Mouse (Mus musculus): ENCODE measurements around the gene Rnf185. TPM values are rescaled to one million over a fixed set of nuclear protein-coding genes. Genes with fewer than 3 reads are reported as not detected.

Gene Rnf185
- polyA plus RNA-seq, 1 experiment from 2014 or later: 48.1 TPM

DNA sequence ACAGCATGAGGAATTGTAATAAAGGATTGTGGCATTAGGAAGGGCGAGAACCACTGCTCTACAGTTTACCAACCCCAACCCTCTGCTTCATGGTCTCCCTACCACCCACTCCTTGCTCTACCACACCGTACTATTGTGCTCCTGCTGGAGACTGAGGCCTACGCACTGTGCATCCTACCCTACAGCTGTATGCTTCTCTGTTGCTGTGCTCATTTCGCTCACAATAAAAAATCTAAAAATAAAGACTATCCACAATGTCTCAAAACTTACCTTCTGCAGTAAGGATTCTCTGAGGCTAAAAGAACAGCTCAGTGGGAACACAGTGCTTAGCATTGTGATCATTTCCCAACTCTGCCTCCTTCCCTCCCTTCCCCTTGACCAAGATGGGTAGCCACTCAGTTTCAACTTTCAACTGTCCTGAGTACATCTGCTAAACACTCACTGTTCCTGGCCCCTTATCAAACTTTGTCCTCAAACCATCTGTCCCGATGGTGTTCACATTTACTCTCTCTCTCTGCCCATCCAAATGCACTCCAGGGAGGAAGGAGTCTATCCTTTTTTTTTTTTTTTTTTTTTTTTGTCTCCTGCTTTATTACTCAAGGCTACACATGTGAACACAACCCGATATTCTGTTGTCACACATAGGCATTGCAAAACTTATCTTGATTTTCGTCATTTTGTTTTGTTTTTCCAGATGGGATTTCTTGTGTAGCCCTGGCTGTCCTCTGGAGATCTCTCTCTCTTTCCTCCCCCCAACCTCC lies 47.7 kb downstream of the Rnf185 start:
- H3K4me2 ChIP-seq (ENCODE audit: low read depth, low read length): no peak overlapping the region

DNA sequence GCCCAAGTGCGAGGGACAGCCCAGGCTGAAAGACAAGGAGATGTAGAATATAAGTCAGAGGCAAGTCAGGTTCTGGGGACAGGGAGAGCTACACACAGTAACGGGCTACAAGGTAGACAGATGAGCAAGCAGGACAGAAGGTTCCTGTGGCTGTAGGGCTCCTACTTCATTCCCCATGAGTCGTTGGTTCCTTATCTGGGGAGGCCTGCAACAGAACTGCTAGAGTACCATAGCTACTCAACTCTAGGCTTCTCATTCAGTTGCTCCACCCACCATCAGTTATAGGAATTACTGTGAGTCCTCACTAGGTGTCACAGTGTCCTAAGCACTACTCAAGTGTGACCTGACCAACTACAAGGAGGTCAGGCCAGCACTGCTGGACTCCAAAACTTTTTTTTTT lies 49.1 kb downstream of the Rnf185 start:
- peaks cover 5% of the 10 kb centered on the region; the same call in 1 of the 2 replicates for H3K4me1 ChIP-seq (ENCODE audit: control insufficient read depth, insufficient read depth, low read length)
- H3K27me3 ChIP-seq (ENCODE audit: control insufficient read depth, insufficient read depth, low read length): no peaks in the 10 kb centered on the region
- H3K27ac ChIP-seq (replicated peaks; ENCODE audit: low read depth, low read length): no peak overlapping the region
- H3K9me3 ChIP-seq (replicated peaks; ENCODE audit: control insufficient read depth, low read length): no peaks in the 10 kb centered on the region
- H3K4me3 ChIP-seq (ENCODE audit: low read depth, low read length): no peak overlapping the region
- WGBS: 77% methylated on average over 3 of the region's 3 CpGs
- H3K9ac ChIP-seq (replicated peaks; ENCODE audit: low read length): no peak overlapping the region
- H3K36me3 ChIP-seq (replicated peaks; ENCODE audit: control insufficient read depth, insufficient read depth, low read depth, low read length): no peaks in the 10 kb centered on the region; the same call in 1 of the 2 replicates
- H3K4me2 ChIP-seq (ENCODE audit: low read depth, low read length): no peak overlapping the region
- ATAC-seq (replicated peaks; ENCODE audit: insufficient number of reproducible peaks, low FRiP score, low TSS enrichment, low read depth) (no peak), DNase-seq (ENCODE audit: low spot score) (no peak)

More for the DNA sequence above, 47.7 kb downstream of the Rnf185 start:
- H3K27ac ChIP-seq (replicated peaks; ENCODE audit: low read depth, low read length): no peak overlapping the region
- no peaks in the 10 kb centered on the region for H3K36me3 ChIP-seq (replicated peaks; ENCODE audit: control insufficient read depth, insufficient read depth, low read depth, low read length)
- H3K9ac ChIP-seq (replicated peaks; ENCODE audit: low read length): no peak overlapping the region
- 86% methylated on average over 7 of the region's 7 CpGs for WGBS
- no peak overlapping the region for H3K4me3 ChIP-seq (ENCODE audit: low read depth, low read length)
- DNase-seq (ENCODE audit: low spot score) (no peak), ATAC-seq (replicated peaks; ENCODE audit: insufficient number of reproducible peaks, low FRiP score, low TSS enrichment, low read depth) (no peak)
- no peaks in the 10 kb centered on the region for H3K27me3 ChIP-seq (ENCODE audit: control insufficient read depth, insufficient read depth, low read length)
- no peaks in the 10 kb centered on the region for H3K9me3 ChIP-seq (replicated peaks; ENCODE audit: control insufficient read depth, low read length)
- H3K4me1 ChIP-seq (ENCODE audit: control insufficient read depth, insufficient read depth, low read length): peaks cover 5% of the 10 kb centered on the region; the same call in 1 of the 2 replicates

DNA sequence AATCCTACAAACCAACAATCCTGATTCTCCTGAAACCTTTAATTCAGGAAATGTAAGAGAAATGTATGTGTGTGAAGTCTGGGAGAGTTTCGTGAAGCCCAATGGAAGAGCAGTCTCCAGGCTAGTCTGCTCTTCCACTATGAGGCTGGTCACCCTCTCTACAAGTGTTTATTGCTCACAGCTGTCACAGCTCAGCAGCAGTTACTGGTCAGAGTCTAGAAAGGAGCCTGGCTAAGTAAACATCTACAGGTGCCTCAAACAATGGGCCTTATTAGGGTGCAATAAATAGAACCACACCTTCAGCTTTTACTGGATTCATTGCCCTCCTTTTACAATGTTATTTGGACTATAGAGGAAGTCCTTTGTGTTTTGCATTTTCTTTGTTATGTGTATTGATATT lies 53.8 kb downstream of the Rnf185 start:
- no peak overlapping the region for H3K9ac ChIP-seq (replicated peaks; ENCODE audit: low read length)

DNA sequence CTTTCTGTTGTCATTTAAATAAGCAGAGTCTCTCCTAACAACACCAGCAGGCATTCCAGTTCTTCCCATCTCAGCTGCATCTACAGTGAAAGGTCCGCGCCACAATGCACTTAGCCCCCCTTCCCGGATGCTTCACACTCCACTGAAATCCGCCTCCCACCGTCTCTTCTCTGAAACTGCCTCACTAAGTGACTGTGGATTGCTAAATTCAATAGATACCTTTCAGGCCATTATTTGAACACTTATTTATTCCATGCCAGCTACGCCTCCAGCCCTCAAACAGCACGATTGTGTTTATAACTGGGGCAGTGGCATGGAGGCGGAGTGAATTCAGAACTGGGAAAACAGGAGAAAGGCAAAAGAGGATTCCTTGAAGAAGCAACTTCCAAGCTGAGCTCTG lies 55.6 kb downstream of the Rnf185 start:
- Histone ChIP-seq H3K36me3 (replicated peaks; ENCODE audit: control insufficient read depth, insufficient read depth, low read depth, low read length) (no peaks in the 10 kb centered on the region; the same call in none of the 2 replicates), H3K27me3 (ENCODE audit: control insufficient read depth, insufficient read depth, low read length) (no peaks in the 10 kb centered on the region), H3K4me3 (ENCODE audit: low read depth, low read length) (no peak overlapping the region), H3K27ac (replicated peaks; ENCODE audit: low read depth, low read length) (no peak overlapping the region), H3K9ac (replicated peaks; ENCODE audit: low read length) (no peak overlapping the region), H3K9me3 (replicated peaks; ENCODE audit: control insufficient read depth, low read length) (no peaks in the 10 kb centered on the region), H3K4me2 (ENCODE audit: low read depth, low read length) (no peak overlapping the region), H3K4me1 (ENCODE audit: control insufficient read depth, insufficient read depth, low read length) (no peaks in the 10 kb centered on the region)
- DNase-seq (ENCODE audit: low spot score) (no peak), ATAC-seq (replicated peaks; ENCODE audit: insufficient number of reproducible peaks, low FRiP score, low TSS enrichment, low read depth) (no peak)
- 76% methylated on average over 8 of the region's 8 CpGs for WGBS

More for the DNA sequence above, 53.8 kb downstream of the Rnf185 start:
- WGBS: 94% methylated on average over 1 of the region's 1 CpGs
- DNase-seq (ENCODE audit: low spot score) (no peak), ATAC-seq (replicated peaks; ENCODE audit: insufficient number of reproducible peaks, low FRiP score, low TSS enrichment, low read depth) (no peak)
- no peak overlapping the region for H3K27ac ChIP-seq (replicated peaks; ENCODE audit: low read depth, low read length)
- no peaks in the 10 kb centered on the region for H3K9me3 ChIP-seq (replicated peaks; ENCODE audit: control insufficient read depth, low read length)
- H3K27me3 ChIP-seq (ENCODE audit: control insufficient read depth, insufficient read depth, low read length): no peaks in the 10 kb centered on the region
- no peaks in the 10 kb centered on the region for H3K4me1 ChIP-seq (ENCODE audit: control insufficient read depth, insufficient read depth, low read length)
- no peak overlapping the region for H3K4me3 ChIP-seq (ENCODE audit: low read depth, low read length)
- H3K36me3 ChIP-seq (replicated peaks; ENCODE audit: control insufficient read depth, insufficient read depth, low read depth, low read length): no peaks in the 10 kb centered on the region; the same call in none of the 2 replicates
- no peak overlapping the region for H3K4me2 ChIP-seq (ENCODE audit: low read depth, low read length)

DNA sequence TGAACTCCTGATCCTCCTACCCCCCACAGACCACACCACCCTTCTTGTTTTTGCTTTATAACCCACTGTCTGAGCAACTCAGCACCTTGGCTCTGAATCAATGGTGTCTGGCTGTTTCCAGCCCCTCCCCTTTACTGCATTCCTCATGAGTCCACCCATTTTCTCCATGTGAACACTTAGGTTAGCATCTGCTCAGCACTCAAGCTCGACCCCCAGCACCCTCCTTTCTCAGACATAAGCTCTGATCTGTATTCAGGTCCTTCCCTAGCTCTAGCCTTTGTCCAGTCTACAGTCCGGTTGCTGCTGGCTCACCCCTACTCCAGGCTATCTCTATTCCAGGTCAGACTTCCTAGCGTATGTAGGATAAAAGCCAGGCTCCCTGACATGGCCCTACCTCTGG lies 56.1 kb downstream of the Rnf185 start:
- no peaks in the 10 kb centered on the region for H3K9me3 ChIP-seq (replicated peaks; ENCODE audit: control insufficient read depth, low read length)
- peak; percentile 72; the same call in 1 of the 2 replicates for ATAC-seq (replicated peaks; ENCODE audit: insufficient number of reproducible peaks, low FRiP score, low TSS enrichment, low read depth)
- no peak overlapping the region for H3K9ac ChIP-seq (replicated peaks; ENCODE audit: low read length)
- no peaks in the 10 kb centered on the region; the same call in none of the 2 replicates for H3K36me3 ChIP-seq (replicated peaks; ENCODE audit: control insufficient read depth, insufficient read depth, low read depth, low read length)
- H3K27me3 ChIP-seq (ENCODE audit: control insufficient read depth, insufficient read depth, low read length): no peaks in the 10 kb centered on the region
- H3K4me2 ChIP-seq (ENCODE audit: low read depth, low read length): no peak overlapping the region
- no peak overlapping the region for H3K4me3 ChIP-seq (ENCODE audit: low read depth, low read length)
- H3K27ac ChIP-seq (replicated peaks; ENCODE audit: low read depth, low read length): no peak overlapping the region
- WGBS: 74% methylated on average over 3 of the region's 3 CpGs
- DNase-seq (ENCODE audit: low spot score): no peak
- no peaks in the 10 kb centered on the region for H3K4me1 ChIP-seq (ENCODE audit: control insufficient read depth, insufficient read depth, low read length)

DNA sequence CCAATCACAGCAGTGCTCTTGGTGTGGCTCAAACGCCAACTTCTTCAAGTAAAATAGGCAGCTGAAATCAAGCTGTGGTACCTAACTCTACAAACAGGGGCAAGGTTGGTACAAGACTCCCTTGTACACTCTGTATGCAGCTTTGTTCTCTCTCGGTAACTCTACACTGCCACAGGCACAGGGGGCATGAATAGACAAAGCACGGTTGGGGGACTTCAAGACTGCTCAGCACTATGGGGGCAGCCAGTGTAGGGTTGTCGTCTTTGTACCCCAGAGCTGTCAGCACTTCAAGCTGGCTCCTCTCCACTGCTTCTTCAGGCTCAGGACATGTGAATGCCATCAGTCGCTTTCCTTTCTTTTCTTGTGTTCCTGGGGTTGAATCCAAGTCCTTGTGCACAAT lies 57.6 kb downstream of the Rnf185 start:
- no peaks in the 10 kb centered on the region for H3K9me3 ChIP-seq (replicated peaks; ENCODE audit: control insufficient read depth, low read length)
- ATAC-seq (replicated peaks; ENCODE audit: insufficient number of reproducible peaks, low FRiP score, low TSS enrichment, low read depth) (peak; percentile 72; the same call in 1 of the 2 replicates), DNase-seq (ENCODE audit: low spot score) (no peak)
- H3K27me3 ChIP-seq (ENCODE audit: control insufficient read depth, insufficient read depth, low read length): no peaks in the 10 kb centered on the region
- no peak overlapping the region for H3K27ac ChIP-seq (replicated peaks; ENCODE audit: low read depth, low read length)
- no peaks in the 10 kb centered on the region; the same call in none of the 2 replicates for H3K36me3 ChIP-seq (replicated peaks; ENCODE audit: control insufficient read depth, insufficient read depth, low read depth, low read length)
- WGBS: 39% methylated on average over 5 of the region's 5 CpGs
- H3K4me1 ChIP-seq (ENCODE audit: control insufficient read depth, insufficient read depth, low read length): no peaks in the 10 kb centered on the region
- H3K4me2 ChIP-seq (ENCODE audit: low read depth, low read length): no peak overlapping the region
- H3K9ac ChIP-seq (replicated peaks; ENCODE audit: low read length): no peak overlapping the region
- no peak overlapping the region for H3K4me3 ChIP-seq (ENCODE audit: low read depth, low read length)

DNA sequence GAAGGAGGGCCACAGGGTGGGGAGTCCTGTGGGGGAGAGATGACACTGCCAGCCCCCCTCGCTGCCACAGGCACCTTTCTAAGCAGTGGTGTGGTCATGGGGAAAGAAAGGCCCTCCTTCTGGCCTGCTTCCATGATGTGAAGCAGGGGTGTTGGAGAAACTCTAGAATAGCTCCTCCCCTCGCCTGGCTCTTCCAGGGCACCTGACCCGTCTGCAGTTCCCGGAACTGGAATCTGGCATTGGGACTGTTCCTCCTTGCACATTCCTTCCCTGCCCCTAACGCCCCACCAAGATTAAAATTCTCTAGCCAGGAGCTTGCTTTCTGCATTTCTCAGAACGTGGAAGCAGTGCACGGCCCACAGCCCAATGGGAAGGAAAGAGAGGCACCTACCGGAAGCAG lies 59.6 kb downstream of the Rnf185 start:
- no peaks in the 10 kb centered on the region for H3K4me1 ChIP-seq (ENCODE audit: control insufficient read depth, insufficient read depth, low read length)
- H3K27me3 ChIP-seq (ENCODE audit: control insufficient read depth, insufficient read depth, low read length): no peaks in the 10 kb centered on the region
- ATAC-seq (replicated peaks; ENCODE audit: insufficient number of reproducible peaks, low FRiP score, low TSS enrichment, low read depth) (no peak), DNase-seq (ENCODE audit: low spot score) (no peak)
- H3K4me3 ChIP-seq (ENCODE audit: low read depth, low read length): no peak overlapping the region
- H3K36me3 ChIP-seq (replicated peaks; ENCODE audit: control insufficient read depth, insufficient read depth, low read depth, low read length): no peaks in the 10 kb centered on the region; the same call in 1 of the 2 replicates
- no peaks in the 10 kb centered on the region for H3K9me3 ChIP-seq (replicated peaks; ENCODE audit: control insufficient read depth, low read length)
- 84% methylated on average over 8 of the region's 8 CpGs for WGBS
- H3K27ac ChIP-seq (replicated peaks; ENCODE audit: low read depth, low read length): no peak overlapping the region
- no peak overlapping the region for H3K4me2 ChIP-seq (ENCODE audit: low read depth, low read length)
- H3K9ac ChIP-seq (replicated peaks; ENCODE audit: low read length): no peak overlapping the region

DNA sequence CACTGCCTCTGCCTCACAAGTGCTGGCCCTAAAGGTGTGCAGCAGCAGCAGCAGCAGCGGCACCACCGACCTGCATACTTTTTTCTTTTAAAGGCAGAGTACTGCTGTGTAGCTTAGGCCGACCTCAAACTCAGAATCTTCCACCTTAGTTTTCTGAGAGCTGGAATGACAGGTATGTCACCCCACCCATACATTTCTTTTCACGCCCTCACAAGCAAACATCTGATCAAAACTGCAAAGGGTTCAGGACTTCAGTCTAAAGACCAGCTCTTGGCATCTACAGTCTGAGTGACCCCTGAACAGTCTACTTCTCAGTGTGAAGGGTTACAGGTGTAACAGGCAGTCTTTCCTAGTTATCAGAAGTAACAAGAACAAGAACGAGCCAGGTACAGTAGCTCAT lies 61.4 kb downstream of the Rnf185 start:
- 91% methylated on average over 5 of the region's 5 CpGs for WGBS
- no peaks in the 10 kb centered on the region for H3K9me3 ChIP-seq (replicated peaks; ENCODE audit: control insufficient read depth, low read length)

More for the DNA sequence above, 61.4 kb downstream of the Rnf185 start:
- Histone ChIP-seq H3K27ac (replicated peaks; ENCODE audit: low read depth, low read length) (no peak overlapping the region), H3K36me3 (replicated peaks; ENCODE audit: control insufficient read depth, insufficient read depth, low read depth, low read length) (no peaks in the 10 kb centered on the region; the same call in 1 of the 2 replicates), H3K27me3 (ENCODE audit: control insufficient read depth, insufficient read depth, low read length) (no peaks in the 10 kb centered on the region), H3K9ac (replicated peaks; ENCODE audit: low read length) (no peak overlapping the region), H3K4me1 (ENCODE audit: control insufficient read depth, insufficient read depth, low read length) (no peaks in the 10 kb centered on the region), H3K4me3 (ENCODE audit: low read depth, low read length) (no peak overlapping the region), H3K4me2 (ENCODE audit: low read depth, low read length) (no peak overlapping the region)
- ATAC-seq (replicated peaks; ENCODE audit: insufficient number of reproducible peaks, low FRiP score, low TSS enrichment, low read depth) (no peak), DNase-seq (ENCODE audit: low spot score) (no peak)
